Comparison of ENCODE assay signal across 7 mouse cellular contexts in the genomic region with DNA sequence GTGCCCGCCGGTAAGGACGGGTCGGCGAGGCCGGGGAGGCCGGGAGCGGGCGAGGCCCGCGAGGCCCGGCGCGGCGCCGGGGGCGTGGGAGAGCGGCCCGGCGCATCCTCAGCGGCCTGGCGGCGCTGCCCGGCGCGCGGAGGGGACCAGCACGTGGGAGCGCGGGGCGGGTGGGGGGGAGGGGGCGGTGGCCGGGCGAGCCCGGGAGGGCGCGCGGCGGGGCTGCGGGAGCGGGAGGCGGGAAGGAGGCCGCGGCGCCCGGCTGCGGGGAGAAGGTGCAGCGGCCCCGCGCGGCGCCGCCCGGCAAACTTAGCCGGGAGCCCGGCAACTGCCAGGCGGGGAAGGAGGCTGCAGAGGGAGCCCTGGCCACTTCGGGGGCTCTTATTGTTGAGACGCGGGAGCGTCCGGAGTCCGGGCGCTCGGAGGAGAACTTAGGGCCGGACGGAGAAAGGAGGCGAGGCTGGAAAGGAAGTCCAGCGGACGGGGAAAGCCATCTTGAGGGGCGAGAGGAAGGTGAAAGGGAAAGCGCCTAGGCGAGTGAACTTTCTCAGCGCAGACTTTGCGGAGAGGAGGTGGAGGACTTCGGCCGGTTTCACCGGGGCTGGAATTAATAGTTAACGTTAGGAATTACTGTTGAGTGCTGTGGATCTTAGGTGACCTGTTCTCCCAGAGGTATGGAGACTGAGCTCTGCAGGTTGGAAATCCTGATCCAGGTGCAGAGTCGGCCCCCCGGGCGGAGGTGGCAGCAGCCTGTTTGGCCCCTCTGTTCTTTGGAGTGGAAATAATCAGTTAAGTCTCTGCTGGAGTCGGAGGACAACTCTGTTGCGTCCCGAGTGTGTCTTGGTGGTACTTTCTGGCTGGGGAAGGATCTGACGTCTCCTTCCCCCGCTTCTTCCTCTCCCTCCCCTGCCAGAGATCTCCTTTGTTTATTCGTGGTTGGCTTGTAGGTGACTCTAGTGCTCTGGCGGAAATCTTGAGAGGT. TPM values are rescaled to one million over a fixed set of nuclear protein-coding genes. Genes with fewer than 3 reads are reported as not detected.
DNase-seq lines count a peak whose midpoint lies in the region; ATAC-seq lines count a peak whose summit lies in the region.

No protein-coding gene starts in this region.

- H3K27ac ChIP-seq in intestine, embryonic 16.5 days (ENCODE audit: low read length): peak overlapping the region; percentile 97
- H3K27ac ChIP-seq in limb, embryonic 13.5 days: peak overlapping the region; percentile 94
- peak overlapping the region; percentile 94 for H3K27ac ChIP-seq in midbrain, embryonic 14.5 days (replicated peaks; ENCODE audit: low read depth, low read length)

- peak overlapping the region; percentile 94 for H3K4me3 ChIP-seq in intestine, embryonic 16.5 days (ENCODE audit: low read length)
- H3K4me3 ChIP-seq in limb, embryonic 13.5 days: peak overlapping the region; percentile 89
- H3K4me3 ChIP-seq in midbrain, embryonic 14.5 days (replicated peaks; ENCODE audit: low read depth, low read length): peak overlapping the region; percentile 82

- peak overlapping the region; percentile 60 for H3K4me2 ChIP-seq in intestine, embryonic 16.5 days (ENCODE audit: low read depth, low read length)
- H3K4me2 ChIP-seq in limb, embryonic 13.5 days (replicated peaks): peak overlapping the region; percentile 89
- H3K4me2 ChIP-seq in midbrain, embryonic 14.5 days (ENCODE audit: low read length): peak overlapping the region; percentile 76

- no peaks in the 10 kb centered on the region for H3K27me3 ChIP-seq in intestine, embryonic 16.5 days (replicated peaks; ENCODE audit: control insufficient read depth, insufficient read depth, low read length)
- no peaks in the 10 kb centered on the region for H3K27me3 ChIP-seq in limb, embryonic 13.5 days
- H3K27me3 ChIP-seq in midbrain, embryonic 14.5 days (ENCODE audit: control insufficient read depth, insufficient read depth, low read length): no peaks in the 10 kb centered on the region

- peaks cover 3% of the 10 kb centered on the region; the same call in 1 of the 2 replicates for H3K36me3 ChIP-seq in intestine, embryonic 16.5 days (ENCODE audit: control insufficient read depth, insufficient read depth, low read length)
- peaks cover 22% of the 10 kb centered on the region for H3K36me3 ChIP-seq in limb, embryonic 13.5 days
- peaks cover 15% of the 10 kb centered on the region for H3K36me3 ChIP-seq in midbrain, embryonic 14.5 days (ENCODE audit: control insufficient read depth, insufficient read depth, low read length)

- under 1% methylated on average over 71 of the region's 89 CpGs for WGBS in intestine, embryonic 16.5 days
- under 1% methylated on average over 79 of the region's 89 CpGs for WGBS in limb, embryonic 13.5 days
- under 1% methylated on average over 78 of the region's 89 CpGs for WGBS in midbrain, embryonic 14.5 days

- H3K9ac ChIP-seq in intestine, embryonic 16.5 days (ENCODE audit: low read depth, low read length): peak overlapping the region; percentile 87
- H3K9ac ChIP-seq in limb, embryonic 13.5 days: peak overlapping the region; percentile 96
- H3K9ac ChIP-seq in midbrain, embryonic 14.5 days (replicated peaks; ENCODE audit: low read length): peak overlapping the region; percentile 92

- peaks cover 8% of the 10 kb centered on the region; the same call in 1 of the 2 replicates for H3K4me1 ChIP-seq in intestine, embryonic 16.5 days (ENCODE audit: control insufficient read depth, insufficient read depth, low read length)
- H3K4me1 ChIP-seq in limb, embryonic 13.5 days: peaks cover 13% of the 10 kb centered on the region
- H3K4me1 ChIP-seq in midbrain, embryonic 14.5 days (ENCODE audit: control insufficient read depth, insufficient read depth, low read length): peaks cover 24% of the 10 kb centered on the region

- H3K9me3 ChIP-seq in intestine, embryonic 16.5 days (ENCODE audit: control insufficient read depth, low read length): no peaks in the 10 kb centered on the region
- H3K9me3 ChIP-seq in limb, embryonic 13.5 days: no peaks in the 10 kb centered on the region
- H3K9me3 ChIP-seq in midbrain, embryonic 14.5 days (ENCODE audit: control insufficient read depth, low read length): no peaks in the 10 kb centered on the region

- peak; percentile 70 for DNase-seq in adrenal gland, adult 2 months
- peak; percentile 71 for DNase-seq in embryo, embryonic 11 days
- peak; percentile 30 to 44 for DNase-seq in gastrocnemius, postnatal 4 days (ENCODE audit: low spot score in 2 of 2)
- peak; percentile 72 for DNase-seq in midbrain, embryonic 14.5 days
- DNase-seq in spleen, adult 18-20 months: peak; percentile 44 to 49

- ATAC-seq in intestine, embryonic 16.5 days: peak; percentile 58
- ATAC-seq in limb, embryonic 13.5 days (ENCODE audit: low FRiP score, low read depth): peak; percentile 54
- ATAC-seq in midbrain, embryonic 14.5 days (ENCODE audit: low FRiP score, low TSS enrichment): peak; percentile 65

RNA-seq across cellular contexts. Expression of a gene that starts 0.8 kb away (rescaled TPM):
- 10 to 100 TPM; 28.5 to 35.1 TPM for total RNA-seq in adrenal gland, adult 2 months (2021)
- polyA plus RNA-seq in adrenal gland, adult 2 months (2012; rRNA removed): 12.5 and 16.2 TPM in 2 replicates
- 10 to 100 TPM; 22.6 to 27.3 TPM for total RNA-seq in gastrocnemius, postnatal 4 days (2021)
- polyA plus RNA-seq in intestine, embryonic 16.5 days (2015; fragmentation: Nextera tagmentation; extraction: Ambion mirVana): 13.4 and 14.3 TPM in 2 replicates
- 31.3 and 32.4 TPM in 2 replicates for polyA plus RNA-seq in limb, embryonic 13.5 days (2015; fragmentation: Nextera tagmentation; extraction: Ambion mirVana)
- 24.8 and 25.1 TPM in 2 replicates for polyA plus RNA-seq in midbrain, embryonic 14.5 days (2014; fragmentation: Nextera tagmentation; extraction: Ambion mirVana)

Comparison
In these comparisons a context has a peak if more than half of its experiments do, and no peak if none do; other contexts are left out.
1. Peak in every context shown above with its lines: DNase-seq, ATAC-seq, H3K4me3 ChIP-seq and H3K27ac ChIP-seq.